Mouse (Mus musculus) frontal cortex, adult (tissue): Measurements from ENCODE around the gene Sema4g.

Experiments used
- ATAC-seq: cut with Nextera tagmentation; 2 replicates; pipeline ENCODE4 v1.9.2; 2017; ENCODE audit warnings: mild to moderate bottlenecking, moderate library complexity, mixed read lengths; ENCODE audit not compliant: low TSS enrichment

Sema4g gene

DNA sequence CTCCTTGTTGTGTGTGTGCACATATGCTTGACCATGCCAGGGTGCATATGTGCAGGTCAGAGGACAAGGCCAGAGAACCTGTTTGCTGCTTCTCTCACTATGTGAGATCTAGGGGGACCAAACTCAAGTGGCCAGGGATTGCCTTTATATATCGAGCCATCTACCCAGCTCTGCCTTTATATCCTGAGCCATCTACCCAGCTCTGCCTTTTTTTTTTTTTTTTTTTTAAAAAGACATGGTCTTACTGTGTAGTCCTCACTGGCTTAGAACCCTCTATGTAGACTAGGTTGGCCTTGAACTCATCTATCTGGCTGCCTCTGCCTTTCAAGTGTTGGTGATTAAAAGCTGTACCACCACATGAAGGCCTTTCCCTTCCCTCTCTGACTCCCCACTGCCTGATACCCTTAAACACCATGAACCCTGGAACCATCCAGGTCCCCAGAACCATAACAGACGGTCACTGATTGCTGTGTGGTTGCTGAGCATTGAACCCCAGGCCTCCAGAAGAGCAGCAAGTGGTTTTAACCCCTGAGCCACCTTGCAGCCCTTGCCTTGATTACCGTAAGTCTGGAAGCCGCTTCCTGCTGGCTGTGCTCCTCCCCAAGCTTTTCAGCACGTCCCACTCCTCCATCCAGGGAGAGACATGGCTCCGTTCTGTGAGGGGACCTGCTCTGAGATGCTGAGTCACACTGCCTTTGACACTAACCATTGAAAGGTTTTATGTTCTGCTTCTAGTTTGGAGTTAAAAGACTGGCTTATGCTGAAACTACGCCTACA is 15.0 kb downstream of the Sema4g start:
- ATAC-seq, result no peak

DNA sequence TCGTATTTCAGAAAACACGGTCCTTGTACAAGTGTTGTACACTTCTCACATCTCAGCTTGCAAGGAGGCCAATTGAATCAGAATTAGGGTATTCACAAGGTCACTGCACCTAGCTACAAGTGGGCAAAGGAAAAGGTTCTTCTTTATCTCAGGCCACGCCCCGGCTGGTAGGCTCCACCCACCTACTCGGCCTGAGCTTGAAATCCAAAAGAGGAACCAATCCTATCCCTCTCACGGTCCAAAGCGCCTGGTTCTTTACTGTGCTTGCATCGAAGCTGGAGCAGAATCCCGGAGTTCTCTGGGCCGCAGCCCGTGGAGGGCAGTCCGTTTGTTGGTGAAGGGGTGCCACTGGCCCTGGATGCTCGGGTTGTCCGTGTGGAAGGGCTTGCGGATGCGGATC is 16.5 kb downstream of the Sema4g start, which contains the start of gene Twnk:
Gene Twnk (plus strand): TSS at position 220 of the 400 bp plus-strand sequence.
- ATAC-seq, result no peak

GRCm38 (mm10) chr19:45005957-45006712 is 17.2 kb downstream of the Sema4g start, which contains the start of gene Mrpl43:
Gene Mrpl43 (minus strand): TSS chr19:45006442.
- peak; percentile 90 for ATAC-seq

DNA sequence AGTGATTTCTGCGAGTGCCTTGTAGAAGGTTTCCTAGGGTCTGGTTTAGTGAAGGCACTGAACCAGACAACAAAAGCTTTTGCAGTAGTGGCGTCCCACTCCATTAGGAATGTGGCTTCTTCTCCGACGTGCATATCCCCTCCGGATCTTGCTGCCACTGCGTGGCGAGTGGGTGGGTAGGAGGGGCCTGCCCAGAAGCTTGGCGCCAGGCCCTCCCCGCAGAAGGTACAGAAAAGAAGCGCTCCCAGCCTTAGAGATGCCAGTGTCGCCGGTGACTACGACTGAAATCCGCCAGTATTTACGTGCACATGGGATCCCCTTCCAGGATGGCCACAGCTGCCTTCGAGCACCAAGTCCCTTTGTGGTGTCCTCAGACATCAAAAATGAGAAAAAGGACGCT is 18.1 kb downstream of the Sema4g start:
- no peak for ATAC-seq

DNA sequence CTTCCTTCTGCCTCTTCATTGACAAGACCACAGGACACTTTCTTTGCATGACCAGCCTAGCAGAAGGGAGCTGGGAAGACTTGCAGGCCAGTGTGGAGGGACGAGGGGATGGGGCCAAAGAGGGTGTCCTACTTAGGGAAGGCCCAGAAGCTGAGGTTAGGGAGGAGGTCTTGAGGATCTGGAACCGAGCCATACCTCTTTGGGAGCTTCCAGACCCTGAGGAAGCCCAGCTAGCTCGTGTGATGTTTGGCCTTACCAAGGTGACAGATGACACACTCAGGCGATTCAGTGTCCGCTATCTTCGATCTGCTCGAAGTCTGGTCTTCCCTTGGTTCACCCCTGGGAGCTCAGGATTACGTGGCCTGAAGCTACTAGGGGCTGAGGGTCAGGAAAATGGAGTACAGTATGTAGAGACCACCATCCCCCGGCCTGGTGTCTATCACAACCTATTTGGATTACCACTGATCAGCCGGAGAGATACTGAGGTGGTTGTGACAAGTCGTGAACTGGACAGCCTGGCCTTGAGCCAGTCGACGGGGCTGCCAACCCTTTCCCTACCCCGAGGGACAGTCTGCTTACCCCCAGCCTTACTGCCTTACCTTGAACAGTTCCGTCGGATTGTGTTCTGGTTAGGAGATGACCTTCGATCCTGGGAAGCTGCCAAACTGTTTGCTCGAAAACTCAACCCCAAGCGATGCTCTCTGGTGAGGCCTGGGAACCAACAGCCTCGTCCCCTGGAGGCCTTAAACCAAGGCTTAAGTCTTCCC is 18.7 kb downstream of the Sema4g start:
- ATAC-seq, result no peak

GRCm38 (mm10) chr19:45010646-45011045 is 21.7 kb downstream of the Sema4g start:
- no peak for ATAC-seq

DNA sequence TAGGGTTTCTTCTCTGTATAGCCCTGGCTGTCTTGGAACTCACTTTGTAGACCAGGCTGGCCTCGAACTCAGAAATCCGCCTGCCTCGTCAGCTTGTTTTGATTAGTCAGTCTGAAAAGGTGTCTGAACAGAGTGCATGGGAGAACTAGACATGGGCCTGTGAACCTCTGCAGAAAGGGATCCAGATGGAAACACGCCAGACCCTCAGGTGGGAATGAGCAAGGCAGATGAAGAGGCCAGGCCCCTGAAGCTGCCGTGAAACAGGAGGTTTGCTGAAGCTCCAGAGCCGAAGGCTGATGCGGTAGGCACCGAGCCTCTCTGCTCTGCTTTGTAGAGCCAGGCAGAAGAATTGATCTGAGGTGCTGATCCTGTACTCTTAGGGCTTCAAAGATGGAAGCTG is 23.3 kb downstream of the Sema4g start:
- ATAC-seq, result no peak

DNA sequence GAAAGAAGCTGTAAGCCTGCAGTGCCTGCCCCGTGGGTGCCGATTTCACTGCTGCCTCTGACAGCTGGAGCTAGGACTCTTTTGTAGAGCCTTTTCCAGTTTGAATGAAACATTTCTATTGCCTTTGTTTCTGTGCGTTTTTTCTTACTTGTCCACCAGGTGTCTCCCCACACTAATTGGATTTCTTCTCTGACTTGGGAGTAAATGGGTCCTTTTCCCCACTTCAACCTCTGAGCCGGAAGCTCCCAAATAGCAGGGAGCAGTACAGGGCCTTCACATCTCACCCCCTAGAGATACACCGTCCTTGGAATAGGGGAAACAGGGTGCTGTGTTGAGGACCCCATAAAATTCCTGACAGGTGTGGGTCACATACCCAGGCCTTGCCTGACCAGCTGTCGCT is 23.7 kb downstream of the Sema4g start:
- ATAC-seq, result peak; percentile 7; the same call in 1 of the 2 replicates

- ATAC-seq, result no peak
Observed at GRCm38 (mm10) chr19:45013581-45014225, 24.8 kb downstream of the Sema4g start.

GRCm38 (mm10) chr19:45014335-45014971 is 25.6 kb downstream of the Sema4g start, which contains the start of gene Lzts2:
Gene Lzts2 (plus strand): TSS chr19:45014414.
- no peak for ATAC-seq

- ATAC-seq, result no peak
Observed at GRCm38 (mm10) chr19:45014981-45015402, 26.1 kb downstream of the Sema4g start.

DNA sequence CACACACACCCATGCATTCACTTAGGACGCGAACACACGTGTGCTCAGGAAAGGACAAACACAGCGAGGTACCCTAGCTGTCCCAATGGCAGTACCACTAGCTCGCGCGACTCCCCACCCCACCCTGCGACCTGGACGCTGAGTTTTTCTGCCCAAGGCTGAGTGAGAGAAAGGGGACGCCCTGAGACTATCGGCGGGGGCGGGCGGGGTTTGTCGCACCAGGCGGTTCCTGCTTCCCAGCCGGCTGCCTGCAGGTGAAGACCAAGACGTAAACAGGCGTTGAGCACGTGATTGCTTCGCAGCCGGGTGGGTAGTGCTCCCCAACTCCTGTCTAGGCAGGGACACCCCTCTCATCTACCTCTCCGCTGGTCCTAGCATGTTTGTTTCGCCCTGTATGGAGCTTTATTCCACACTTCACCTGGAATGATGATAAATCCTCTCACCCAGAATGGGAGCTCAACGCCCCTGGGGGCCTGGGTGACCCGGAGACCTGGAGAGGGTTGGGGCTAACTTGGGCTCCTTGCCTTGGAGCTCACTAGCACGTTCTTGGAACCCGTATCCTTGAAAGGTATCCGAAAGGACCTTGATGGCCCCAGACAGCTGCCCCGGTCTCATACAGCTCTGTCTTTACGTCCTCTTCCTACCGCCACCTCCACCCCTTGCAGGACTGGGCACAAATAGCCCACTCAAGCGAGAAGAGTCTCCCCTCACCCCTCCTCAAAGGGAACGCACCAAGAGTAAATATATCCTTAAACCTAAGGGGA is 26.8 kb downstream of the Sema4g start:
- 0 out of 2 replicates have a peak, but pooled peaks have one; percentile 0 for ATAC-seq

DNA sequence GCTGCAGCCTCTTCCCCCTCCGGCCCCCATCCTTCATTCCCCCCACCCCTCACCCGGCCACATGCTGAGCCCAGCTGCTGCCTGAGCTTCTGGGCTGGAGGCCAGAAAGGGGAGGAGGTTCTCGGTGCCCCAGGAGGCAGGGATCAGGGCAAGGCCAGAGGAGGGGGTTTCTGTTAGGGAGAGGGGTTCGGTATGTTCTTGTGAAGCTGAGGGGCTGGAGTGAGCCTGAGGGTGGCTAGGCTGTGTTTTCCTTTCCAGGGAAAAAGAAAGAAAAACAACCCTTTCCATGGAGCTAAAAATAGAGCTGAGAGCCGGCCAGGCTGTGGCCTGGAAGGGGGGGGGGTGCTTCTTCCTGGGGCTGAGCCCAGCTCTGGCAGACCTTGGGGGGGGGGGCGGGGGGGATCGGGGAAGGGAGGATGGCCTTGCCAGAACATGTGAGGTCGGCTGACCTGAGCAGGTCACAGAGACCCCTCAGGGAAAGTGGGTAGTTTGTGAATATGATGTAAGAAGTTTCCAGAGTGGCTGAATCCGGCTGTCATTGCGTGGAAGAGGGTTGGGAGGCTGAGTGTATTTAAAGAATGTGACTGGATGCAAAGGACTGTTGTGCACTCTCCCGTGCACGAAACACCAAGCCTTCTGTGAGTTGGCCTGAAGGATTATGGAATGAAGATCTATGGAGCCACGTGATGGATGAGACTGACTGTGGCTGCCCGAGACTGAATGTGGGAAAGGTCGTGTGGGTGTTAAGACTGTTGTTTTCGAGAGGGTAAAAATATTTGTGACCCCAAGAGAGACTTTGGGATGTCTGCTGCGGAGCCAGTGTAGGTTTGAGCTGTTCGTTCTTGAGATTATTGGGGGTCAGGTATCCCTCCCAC is 27.7 kb downstream of the Sema4g start:
- peak; percentile 58 for ATAC-seq

- ATAC-seq, result no peak
Observed at GRCm38 (mm10) chr19:45017216-45017771, 28.4 kb downstream of the Sema4g start.

- ATAC-seq, result no peak
Observed at GRCm38 (mm10) chr19:45017909-45018308, 29.0 kb downstream of the Sema4g start.

GRCm38 (mm10) chr19:45018351-45018831 is 29.5 kb downstream of the Sema4g start:
- no peak for ATAC-seq

DNA sequence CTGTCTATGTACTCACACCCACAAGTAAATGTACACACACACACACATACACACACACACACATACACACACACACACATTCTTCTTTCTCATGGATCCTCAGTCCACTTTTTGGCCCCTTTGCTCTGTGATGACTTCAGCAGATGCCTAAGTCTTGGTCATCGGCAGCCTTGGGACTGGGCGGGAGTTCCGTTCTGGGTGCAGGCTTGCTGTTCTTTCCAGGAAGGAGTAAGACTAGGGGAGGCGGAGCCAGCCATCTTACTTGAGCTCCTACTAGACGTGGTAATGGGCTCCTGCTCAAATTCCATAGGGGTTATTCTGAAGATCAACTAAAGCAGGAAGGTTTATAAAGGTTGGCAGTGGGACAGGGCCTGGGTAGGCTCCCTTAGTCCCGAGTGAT is 31.4 kb downstream of the Sema4g start:
- no peak for ATAC-seq

DNA sequence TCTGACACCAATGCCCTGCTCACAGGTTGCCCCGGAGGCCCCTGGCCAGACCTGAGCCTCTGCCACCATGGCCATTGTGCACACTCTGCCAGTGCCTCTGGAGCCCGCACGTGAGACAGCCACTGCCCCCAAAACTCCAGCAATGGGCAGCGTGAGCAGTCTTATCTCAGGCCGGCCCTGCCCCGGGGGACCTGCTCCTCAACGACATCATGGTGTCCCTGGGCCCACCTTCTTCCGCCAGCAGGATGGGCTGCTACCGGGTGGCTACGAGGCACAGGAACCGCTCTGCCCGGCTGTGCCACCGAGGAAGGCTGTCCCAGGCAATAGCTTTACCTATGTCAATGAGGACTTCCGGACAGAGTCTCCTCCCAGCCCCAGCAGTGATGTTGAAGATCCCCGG is 32.5 kb downstream of the Sema4g start:
- no peak for ATAC-seq

- ATAC-seq, result no peak
Observed at GRCm38 (mm10) chr19:45023993-45024392, 35.1 kb downstream of the Sema4g start.
